Mouse (Mus musculus) kidney, embryonic 16.5 days (tissue): ENCODE measurements at regions not wholly inside any gene's neighbourhood (a gene's known extent, or its start where the extent isn't known, plus 50 kb on each side); places are given as distances from the start of the nearest gene placed in this dataset.

Experiments
- ATAC-seq: fragments of 200-750 bp; cut with Nextera tagmentation; 2 replicates; pipeline ENCODE4 v1.8.0; 2017; ENCODE audit warnings: moderate TSS enrichment; ENCODE audit not compliant: low FRiP score, low TSS enrichment
- H3K27ac ChIP-seq: fragments of 300-500 bp; sonication (generic); 2 replicates; pipeline ENCODE4 v1.5.1; 2014; ENCODE audit warnings: low read length
- H3K27me3 ChIP-seq: fragments of 300-500 bp; sonication (generic); 2 replicates; pipeline ENCODE4 v1.6.1; 2014; ENCODE audit warnings: low read length, control low read depth, mixed read lengths; ENCODE audit not compliant: insufficient read depth
- H3K36me3 ChIP-seq: fragments of 300-500 bp; sonication (generic); 2 replicates; pipeline ENCODE4 v1.6.1; 2014; ENCODE audit warnings: low read length, control low read depth, mixed read lengths; ENCODE audit not compliant: insufficient read depth
- H3K4me1 ChIP-seq: fragments of 300-500 bp; sonication (generic); 2 replicates; pipeline ENCODE4 v1.6.1; 2014; ENCODE audit warnings: low read length, control low read depth, mixed read lengths; ENCODE audit not compliant: insufficient read depth
- H3K4me2 ChIP-seq: fragments of 300-500 bp; sonication (generic); replicated peaks from 2 replicates; pipeline ENCODE4 v1.6.1; 2014; ENCODE audit warnings: low read depth, low read length
- H3K4me3 ChIP-seq: fragments of 300-500 bp; sonication (generic); 2 replicates; pipeline ENCODE4 v1.5.1; 2014; ENCODE audit warnings: mild to moderate bottlenecking, low read length
- H3K9ac ChIP-seq: fragments of 300-500 bp; sonication (generic); replicated peaks from 2 replicates; pipeline ENCODE4 v1.6.1; 2014; ENCODE audit warnings: low read length
- H3K9me3 ChIP-seq: fragments of 300-500 bp; sonication (generic); 2 replicates; pipeline ENCODE4 v1.6.1; 2016; ENCODE audit warnings: low read length, control low read depth
- WGBS: fragments of 180-500 bp; shearing (Covaris S2); extraction: QIAGEN DNeasy Blood & Tissue Kit; methylation state at CpG from one replicate; pipeline ENCODE4 v1.1.7; 2014; 5-methylcytosine and 5-hydroxymethylcytosine counted together

- H3K9ac ChIP-seq, result no peak overlapping the region
- 68% methylated on average over 3 of the region's 3 CpGs for WGBS
- no peaks in the 10 kb centered on the region for H3K36me3 ChIP-seq
- H3K27me3 ChIP-seq, result no peaks in the 10 kb centered on the region
- no peak for ATAC-seq
- no peaks in the 10 kb centered on the region for H3K9me3 ChIP-seq
- H3K4me2 ChIP-seq, result no peak overlapping the region
- no peak overlapping the region for H3K27ac ChIP-seq
- no peaks in the 10 kb centered on the region for H3K4me1 ChIP-seq
- H3K4me3 ChIP-seq, result no peak overlapping the region
Observed at GRCm38 (mm10) chr11:43370025-43370424, 56.0 kb downstream of the Pttg1 start.

DNA sequence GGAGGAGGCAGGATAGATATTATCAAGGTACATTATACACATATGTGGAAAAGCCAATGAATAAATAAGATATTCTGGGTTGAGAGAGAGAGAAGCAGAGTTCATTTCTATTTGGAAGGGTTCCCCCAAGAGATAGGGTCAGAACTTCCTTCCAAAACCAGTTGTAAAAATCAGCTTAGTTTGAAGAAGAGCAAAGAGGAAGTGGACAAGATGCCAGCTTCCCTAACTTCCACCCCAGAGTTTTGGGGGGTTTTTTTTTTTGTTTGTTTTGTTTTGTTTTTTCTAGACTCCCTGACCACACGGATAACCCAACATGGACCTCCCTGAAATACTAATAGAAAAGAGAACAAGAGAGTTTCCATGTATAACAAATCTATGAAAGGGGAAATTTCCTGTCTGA is 57.7 kb downstream of the Pttg1 start:
- Histone ChIP-seq H3K9me3 (no peaks in the 10 kb centered on the region), H3K36me3 (no peaks in the 10 kb centered on the region), H3K27me3 (no peaks in the 10 kb centered on the region), H3K4me3 (no peak overlapping the region), H3K4me1 (no peaks in the 10 kb centered on the region), H3K9ac (no peak overlapping the region), H3K27ac (no peak overlapping the region), H3K4me2 (no peak overlapping the region)
- no peak for ATAC-seq
- 78% methylated on average over 1 of the region's 1 CpGs for WGBS

- WGBS, result 74% methylated on average over 13 of the region's 13 CpGs
- Histone ChIP-seq H3K9ac (no peak overlapping the region), H3K4me2 (no peak overlapping the region), H3K9me3 (no peaks in the 10 kb centered on the region), H3K27ac (no peak overlapping the region), H3K4me3 (no peak overlapping the region), H3K36me3 (no peaks in the 10 kb centered on the region), H3K27me3 (no peaks in the 10 kb centered on the region), H3K4me1 (no peaks in the 10 kb centered on the region)
- ATAC-seq, result no peak
Observed at GRCm38 (mm10) chr11:43361858-43362257, 64.2 kb downstream of the Pttg1 start.

- no peak overlapping the region for H3K9ac ChIP-seq
- 78% methylated on average over 13 of the region's 13 CpGs for WGBS
- H3K4me3 ChIP-seq, result no peak overlapping the region
- no peaks in the 10 kb centered on the region for H3K36me3 ChIP-seq
- no peak overlapping the region for H3K27ac ChIP-seq
- no peaks in the 10 kb centered on the region for H3K27me3 ChIP-seq
- no peaks in the 10 kb centered on the region for H3K9me3 ChIP-seq
- no peak for ATAC-seq
- no peaks in the 10 kb centered on the region for H3K4me1 ChIP-seq
- H3K4me2 ChIP-seq, result no peak overlapping the region
Observed at GRCm38 (mm10) chr11:43358390-43359291, 67.4 kb downstream of the Pttg1 start.

GRCm38 (mm10) chr11:43353602-43354001 is 72.4 kb downstream of the Pttg1 start:
- no peak overlapping the region for H3K9ac ChIP-seq
- no peaks in the 10 kb centered on the region for H3K27me3 ChIP-seq
- no peak for ATAC-seq
- no peaks in the 10 kb centered on the region for H3K9me3 ChIP-seq
- H3K4me1 ChIP-seq, result no peaks in the 10 kb centered on the region
- H3K27ac ChIP-seq, result no peak overlapping the region
- H3K36me3 ChIP-seq, result no peaks in the 10 kb centered on the region
- H3K4me3 ChIP-seq, result no peak overlapping the region
- no peak overlapping the region for H3K4me2 ChIP-seq
- 70% methylated on average over 4 of the region's 4 CpGs for WGBS

DNA sequence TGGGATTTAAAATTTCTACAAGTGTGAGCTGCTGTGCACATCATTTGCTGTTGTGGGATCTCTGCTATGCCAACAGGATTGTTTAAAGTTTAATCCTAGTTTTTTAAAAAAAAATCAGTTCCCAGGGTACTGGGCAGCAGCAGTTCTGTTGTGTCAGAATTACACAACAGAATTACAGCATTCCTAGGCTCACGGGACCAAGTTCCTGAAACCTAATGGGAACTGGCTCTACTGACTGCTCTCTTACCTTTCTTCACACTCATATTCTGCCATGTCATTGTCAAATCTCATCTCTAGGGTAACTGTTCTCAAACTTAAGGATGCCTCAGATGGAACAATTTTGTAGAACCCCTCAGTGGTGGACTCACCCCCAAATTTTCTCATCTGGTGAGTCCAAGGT is 73.0 kb downstream of the Pttg1 start:
- H3K9ac ChIP-seq, result no peak overlapping the region
- H3K36me3 ChIP-seq, result no peaks in the 10 kb centered on the region
- 86% methylated on average over 1 of the region's 1 CpGs for WGBS
- H3K27me3 ChIP-seq, result no peaks in the 10 kb centered on the region
- no peaks in the 10 kb centered on the region for H3K4me1 ChIP-seq
- H3K4me3 ChIP-seq, result no peak overlapping the region
- no peak overlapping the region for H3K4me2 ChIP-seq
- no peaks in the 10 kb centered on the region for H3K9me3 ChIP-seq
- no peak overlapping the region for H3K27ac ChIP-seq
- ATAC-seq, result no peak

DNA sequence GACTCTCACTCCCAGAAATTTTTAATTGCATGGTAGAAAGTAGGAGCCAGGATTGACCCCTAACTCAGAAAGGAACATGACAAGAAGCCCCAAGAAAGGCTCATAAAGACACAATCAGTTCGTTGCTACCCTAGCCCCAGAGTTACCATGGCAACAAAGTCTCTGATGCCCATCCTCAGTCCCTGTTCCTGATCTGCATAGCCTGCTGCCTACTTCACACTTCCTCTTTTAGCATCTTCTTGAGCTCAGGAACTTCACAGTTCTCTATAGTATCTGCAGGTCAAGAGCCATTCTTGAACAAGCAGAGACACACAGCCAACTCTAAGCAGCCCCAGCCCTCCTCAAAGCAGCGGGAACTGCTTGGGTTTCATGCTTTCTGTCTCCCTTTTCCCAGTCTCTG is 74.2 kb downstream of the Pttg1 start:
- Histone ChIP-seq H3K36me3 (no peaks in the 10 kb centered on the region), H3K4me2 (no peak overlapping the region), H3K27ac (no peak overlapping the region), H3K27me3 (no peaks in the 10 kb centered on the region), H3K9me3 (no peaks in the 10 kb centered on the region), H3K4me3 (no peak overlapping the region), H3K9ac (no peak overlapping the region), H3K4me1 (no peaks in the 10 kb centered on the region)
- ATAC-seq, result no peak
- 75% methylated on average over 2 of the region's 2 CpGs for WGBS

DNA sequence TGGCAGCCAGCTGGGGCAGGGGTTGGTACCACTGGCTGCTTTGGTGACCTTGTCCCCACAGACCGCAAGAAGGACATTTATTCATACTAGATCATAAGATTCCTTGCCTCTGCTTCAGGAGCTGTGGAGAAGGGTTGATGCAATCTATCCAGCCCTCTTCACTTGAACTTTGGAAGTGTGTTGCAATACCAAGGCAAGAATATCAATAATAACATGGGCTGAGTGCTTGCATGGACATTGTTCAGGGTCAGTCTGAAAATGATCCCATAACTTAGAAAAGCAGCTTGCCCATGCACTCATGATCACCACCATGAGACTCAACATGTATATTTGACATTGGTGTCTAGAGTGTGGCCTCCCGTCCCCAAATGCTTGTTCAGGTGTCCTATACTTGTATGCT is 74.7 kb downstream of the Pttg1 start:
- Histone ChIP-seq H3K27ac (no peak overlapping the region), H3K27me3 (no peaks in the 10 kb centered on the region), H3K9ac (no peak overlapping the region), H3K4me3 (no peak overlapping the region), H3K4me1 (no peaks in the 10 kb centered on the region), H3K9me3 (no peaks in the 10 kb centered on the region), H3K4me2 (no peak overlapping the region), H3K36me3 (no peaks in the 10 kb centered on the region)
- ATAC-seq, result no peak
- WGBS, result 87% methylated on average over 2 of the region's 2 CpGs

DNA sequence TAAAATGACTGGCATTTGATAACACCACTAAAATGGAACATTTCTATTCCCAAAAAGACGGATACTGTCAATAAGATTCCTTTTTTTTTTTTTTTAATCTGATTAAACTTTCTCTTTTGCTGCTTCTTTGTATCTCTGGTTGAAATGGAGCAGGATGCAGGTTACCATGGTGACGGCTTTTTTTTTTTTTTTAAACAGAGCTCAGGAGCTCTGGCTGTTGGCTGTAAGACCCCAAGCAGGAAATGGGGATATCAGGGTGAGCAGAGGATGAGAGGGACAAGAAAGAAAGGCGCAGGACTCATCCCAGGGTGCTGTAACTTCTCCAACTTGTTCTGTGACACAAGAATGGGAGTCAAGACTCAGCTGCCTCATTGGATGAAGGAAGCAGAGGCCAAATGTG is 75.8 kb downstream of the Pttg1 start:
- H3K4me1 ChIP-seq, result no peaks in the 10 kb centered on the region

GRCm38 (mm10) chr11:43349564-43349963 is 76.5 kb downstream of the Pttg1 start:
- WGBS, result 49% methylated on average over 7 of the region's 7 CpGs
- Histone ChIP-seq H3K4me1 (no peaks in the 10 kb centered on the region), H3K27me3 (no peaks in the 10 kb centered on the region), H3K4me2 (no peak overlapping the region), H3K9me3 (no peaks in the 10 kb centered on the region), H3K36me3 (no peaks in the 10 kb centered on the region), H3K9ac (no peak overlapping the region), H3K27ac (no peak overlapping the region), H3K4me3 (no peak overlapping the region)
- ATAC-seq, result no peak

More for the DNA sequence above, 75.8 kb downstream of the Pttg1 start:
- H3K4me2 ChIP-seq, result no peak overlapping the region
- 74% methylated on average over 3 of the region's 3 CpGs for WGBS
- no peak overlapping the region for H3K4me3 ChIP-seq
- H3K36me3 ChIP-seq, result no peaks in the 10 kb centered on the region
- ATAC-seq, result no peak
- H3K27me3 ChIP-seq, result no peaks in the 10 kb centered on the region
- no peak overlapping the region for H3K9ac ChIP-seq
- no peaks in the 10 kb centered on the region for H3K9me3 ChIP-seq
- H3K27ac ChIP-seq, result no peak overlapping the region
